Mouse (Mus musculus) gastrocnemius, postnatal 4 days (tissue): Measurements from ENCODE around the gene Apol7e. TPM values are rescaled to one million over a fixed set of nuclear protein-coding genes. Genes with fewer than 3 reads are reported as not detected.

Experiments
- total RNA-seq, 2 experiments: library from RNA; stranded (reverse); gene quantifications; 2 replicates each; pipeline ENCODE4 v1.2.3; 2021

The Apol7e gene
- total RNA-seq, 2 experiments from 2014 or later, result 0.20 TPM; not detected in 1

Other genes with a start within 250 kb of the Apol7e start
- not detected for gene Apol10a, start 221.8 kb upstream of the Apol7e start, total RNA-seq
- not detected for gene Apol11a, start 190.6 kb upstream of the Apol7e start, total RNA-seq
- gene Apol7c, start 165.5 kb upstream of the Apol7e start, total RNA-seq, result not detected
- gene 1700025B11Rik, start 137.0 kb upstream of the Apol7e start, total RNA-seq, result not detected
- under 1 TPM; 0.18 to 0.20 TPM for gene Apol10b, start 102.7 kb upstream of the Apol7e start, total RNA-seq
- gene Gm36245, start 99.6 kb upstream of the Apol7e start, total RNA-seq, result not detected
- gene Apol11b, start 55.6 kb upstream of the Apol7e start, total RNA-seq, result not detected
- gene Apol9b, start 30.2 kb downstream of the Apol7e start, total RNA-seq, result not detected
- under 1 TPM in 1 of 2 experiments, not detected in 1; 0.21 TPM for gene Apol8, start 58.1 kb downstream of the Apol7e start, total RNA-seq
- 100 to 1,000 TPM; 171 to 187 TPM for gene Myh9, start 143.3 kb downstream of the Apol7e start, total RNA-seq
- 100 to 1,000 TPM; 152 to 157 TPM for gene Txn2, start 230.1 kb downstream of the Apol7e start, total RNA-seq